Mouse (Mus musculus) gastrocnemius, adult 18-20 months (tissue): ENCODE data around the gene Eif3m. TPM values are rescaled to one million over a fixed set of nuclear protein-coding genes. Genes with fewer than 3 reads are reported as not detected.

Experiments
- DNase-seq: peaks from one replicate; pipeline ENCODE4 v3.0.0; 2021; ENCODE audit warnings: low spot score
- total RNA-seq, 2 experiments: library from RNA; stranded (reverse); gene quantifications; 2 replicates each; pipeline ENCODE4 v1.2.3; 2021

Gene Eif3m
- total RNA-seq, 2 experiments from 2014 or later: 91.6 to 101 TPM

DNA sequence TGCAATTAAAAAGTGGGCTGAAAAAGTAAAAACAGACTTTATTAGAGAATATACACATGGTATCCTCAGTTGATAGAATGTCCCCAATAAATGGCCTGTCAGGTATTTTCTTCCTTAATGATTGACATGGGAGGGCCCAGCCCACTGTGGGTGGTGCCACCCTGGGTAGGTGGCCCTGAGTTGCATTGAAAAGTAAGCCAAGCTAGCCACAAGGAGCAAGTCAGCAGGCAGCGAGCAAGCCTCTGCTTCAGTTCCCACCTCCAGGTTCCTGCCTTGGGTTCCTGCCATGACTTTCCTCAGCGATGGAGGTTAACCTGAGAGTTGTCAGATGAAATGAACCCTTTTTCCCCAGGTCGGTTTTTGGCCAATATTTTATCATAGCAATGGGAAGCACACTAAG is 922 bp upstream of the Eif3m start:
- DNase-seq: no peak

DNA sequence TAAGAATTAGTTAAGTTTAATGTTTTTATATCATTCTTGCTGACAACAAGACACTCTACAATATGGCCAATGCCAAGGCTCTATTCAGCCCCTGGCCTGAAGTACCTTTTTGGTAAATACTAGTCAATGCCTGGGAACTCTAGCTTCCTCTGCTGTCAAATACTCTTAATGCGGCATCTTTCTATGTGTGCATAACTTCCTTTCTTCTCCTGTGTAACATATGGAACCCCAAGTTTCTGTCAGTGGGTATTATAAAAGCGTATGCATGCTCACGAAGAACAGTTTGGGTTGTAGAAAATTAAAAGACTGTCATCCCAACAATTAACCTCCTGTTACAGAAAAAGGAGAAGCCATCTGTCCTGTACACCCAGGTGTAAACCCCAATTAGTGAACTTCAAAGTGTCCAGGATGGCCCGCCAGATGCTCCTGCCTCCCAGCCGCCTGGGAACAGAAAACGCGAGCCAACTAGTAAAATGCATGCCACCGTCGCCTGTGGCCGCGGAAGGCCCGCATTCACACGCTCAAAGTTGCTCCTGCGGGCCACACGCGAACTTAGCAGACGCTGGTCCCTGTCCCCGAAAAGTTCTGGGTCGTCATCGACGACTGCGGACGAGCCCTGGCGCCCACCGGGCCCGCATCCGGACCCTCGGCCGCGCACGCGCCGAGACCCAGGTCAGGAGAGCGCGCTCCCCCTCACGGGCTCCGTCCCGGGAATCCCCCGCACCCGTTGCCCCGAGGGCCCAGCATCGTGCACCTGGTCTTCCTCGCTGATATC is 501 bp downstream of the Eif3m start:
- DNase-seq: no peak

- no peak for DNase-seq
Measured at GRCm38 (mm10) chr2:105007236-105007635, 9.6 kb downstream of the Eif3m start.

DNA sequence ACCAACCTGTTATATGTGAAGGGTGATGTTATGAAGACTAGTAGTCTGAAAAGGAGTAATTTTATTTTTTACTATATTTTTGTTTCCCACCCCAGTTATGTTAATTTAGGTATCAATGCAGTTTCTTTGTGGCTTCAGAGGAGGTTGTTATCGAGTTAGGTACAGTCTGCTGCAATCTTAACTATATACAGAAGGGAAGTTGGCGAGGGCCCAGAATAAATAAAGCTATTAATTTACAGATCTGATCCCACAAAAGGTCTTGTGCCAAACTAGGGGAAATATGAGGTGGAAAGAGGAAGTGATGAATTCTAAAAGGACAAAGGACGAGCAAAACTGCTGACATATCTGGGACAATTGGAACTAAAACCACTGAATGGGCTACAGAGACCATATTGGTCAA is 20.7 kb downstream of the Eif3m start:
- DNase-seq: no peak

GRCm38 (mm10) chr2:104994436-104994835 is 22.4 kb downstream of the Eif3m start:
- no peak for DNase-seq

GRCm38 (mm10) chr2:104988974-104989373 is 27.9 kb downstream of the Eif3m start:
- no peak for DNase-seq

GRCm38 (mm10) chr2:104985796-104986195 is 31.1 kb downstream of the Eif3m start:
- no peak for DNase-seq

DNA sequence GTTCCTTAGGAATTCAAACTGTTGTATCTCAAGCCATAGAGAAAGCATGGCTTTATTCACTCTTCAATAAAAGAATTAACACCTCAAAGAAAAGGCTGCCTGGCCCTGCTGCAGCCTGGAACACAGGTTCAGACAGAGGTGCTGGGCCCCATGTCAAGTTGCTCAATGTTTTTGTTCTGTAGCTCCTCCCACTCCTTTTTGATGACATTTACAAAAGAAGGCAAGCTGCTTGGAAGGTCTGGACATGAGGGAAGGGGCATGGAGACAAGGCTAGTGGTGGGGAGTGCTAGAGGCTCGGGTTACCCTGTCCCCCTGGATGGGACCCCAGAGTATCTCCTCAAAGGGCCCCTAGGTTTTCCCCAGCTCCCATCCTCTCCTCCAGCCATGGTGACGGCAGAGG is 35.2 kb downstream of the Eif3m start:
- no peak for DNase-seq

DNA sequence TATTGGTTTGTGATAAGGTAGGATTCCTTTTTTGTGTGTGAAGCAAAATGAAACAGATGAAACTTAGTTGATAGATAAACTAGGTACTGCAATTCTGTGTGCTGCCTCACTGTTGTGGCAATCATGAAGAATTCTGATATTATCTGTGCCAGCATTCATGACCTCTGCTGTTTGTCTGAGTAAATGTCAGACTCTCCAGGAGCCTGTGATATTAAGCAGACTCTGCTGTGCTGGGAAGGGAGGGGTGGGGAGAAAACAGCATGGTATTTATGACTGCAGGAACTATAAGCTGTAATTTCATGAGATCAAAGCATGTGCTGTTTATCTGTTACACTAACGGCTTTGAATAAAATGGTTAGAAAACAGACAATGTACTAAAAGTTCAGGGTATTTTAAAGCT is 52.4 kb downstream of the Eif3m start:
- no peak for DNase-seq

Other genes starting within 250 kb of the Eif3m start
- gene Qser1, start 200.3 kb downstream of the Eif3m start, total RNA-seq: 10 to 100 TPM; 61.7 TPM
- gene Prrg4, start 167.2 kb downstream of the Eif3m start, total RNA-seq: under 1 TPM; 0.21 to 0.33 TPM
- 1 to 10 TPM; 3.1 to 4.5 TPM for gene Ccdc73, start 149.3 kb downstream of the Eif3m start, total RNA-seq
- not detected for gene Gm11060, start 74.9 kb upstream of the Eif3m start, total RNA-seq
- gene Wt1, start 109.4 kb upstream of the Eif3m start, total RNA-seq: under 1 TPM in 1 of 2 experiments, not detected in 1; 0.09 TPM
- under 1 TPM in 1 of 2 experiments, not detected in 1; 0.19 TPM for gene Them7, start 207.2 kb upstream of the Eif3m start, total RNA-seq